Mouse (Mus musculus): ENCODE data around the gene Zfp616. TPM values are rescaled to one million over a fixed set of nuclear protein-coding genes. Genes with fewer than 3 reads are reported as not detected.

The Zfp616 gene
- polyA plus RNA-seq (2015; fragmentation: Nextera tagmentation; extraction: Ambion mirVana), result not detected in 2 replicates

DNA sequence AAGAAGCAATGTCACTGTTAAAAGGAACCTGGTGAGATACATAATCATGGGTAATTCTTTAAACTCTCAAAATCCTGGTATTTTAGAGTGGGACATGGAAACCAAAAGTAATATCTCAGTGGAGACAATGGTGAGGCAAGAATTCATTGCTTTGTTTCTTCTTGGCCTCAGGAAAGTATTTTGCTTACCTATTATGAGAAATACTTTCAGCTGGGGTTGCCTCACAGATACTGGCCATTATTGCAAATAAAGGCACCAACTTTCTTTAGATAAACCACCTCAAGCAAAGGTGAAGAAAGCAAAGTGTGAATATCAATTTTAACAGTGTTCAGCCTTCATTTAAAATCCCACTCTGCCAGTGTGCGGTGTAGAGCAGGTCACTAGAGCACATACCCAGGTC, at the start of gene Zfp616:
Gene Zfp616 (plus strand): TSS at position 301 of the 400 bp plus-strand sequence.
- DNase-seq (ENCODE audit: low spot score), result no peak

DNA sequence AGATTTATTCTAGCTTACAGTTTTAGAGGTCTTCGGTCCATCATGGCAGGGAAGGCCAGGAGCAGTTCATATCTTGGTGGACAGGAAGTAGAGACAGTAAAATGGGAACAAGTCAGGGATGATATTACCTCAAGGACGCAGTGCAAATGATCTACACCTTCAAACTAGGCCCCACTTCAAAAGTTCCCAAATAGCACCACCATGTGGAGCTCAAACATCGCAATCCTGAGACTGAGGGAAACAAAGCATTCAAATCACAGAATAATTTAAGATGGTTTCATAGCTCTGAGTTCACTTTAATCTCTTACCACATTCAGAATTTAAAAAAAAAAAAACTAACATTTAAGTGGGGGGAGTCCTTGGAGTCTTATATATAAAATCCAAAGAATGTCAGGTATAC, 18.4 kb upstream of the Zfp616 start:
- no peak for DNase-seq (ENCODE audit: low spot score)

DNA sequence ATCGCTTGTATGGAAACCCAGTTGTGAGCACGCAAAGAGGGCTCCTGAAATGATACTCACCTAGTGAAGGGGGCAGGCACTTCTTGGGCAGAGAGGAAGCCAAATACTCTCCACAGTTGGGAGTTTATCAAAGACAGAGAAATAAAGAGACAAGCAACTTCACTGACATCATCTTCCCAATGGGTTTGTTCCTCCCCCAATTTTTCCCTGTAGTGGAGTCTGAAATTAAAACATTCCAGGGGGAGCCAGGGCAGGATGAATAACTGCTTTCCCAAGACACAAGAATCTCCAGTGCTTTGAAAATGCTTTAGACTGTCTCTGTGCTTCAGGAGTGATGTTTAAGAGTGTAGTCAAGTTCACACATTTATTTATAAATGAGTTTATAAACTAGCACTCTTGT, 13.3 kb upstream of the Zfp616 start, which contains the start of the genes Olfr139 and Olfr399:
Gene Olfr139 (minus strand): TSS at position 101 of the 400 bp plus-strand sequence.
Gene Olfr399 (minus strand): TSS at position 165 of the 400 bp plus-strand sequence.
- DNase-seq (ENCODE audit: low spot score), result no peak

DNA sequence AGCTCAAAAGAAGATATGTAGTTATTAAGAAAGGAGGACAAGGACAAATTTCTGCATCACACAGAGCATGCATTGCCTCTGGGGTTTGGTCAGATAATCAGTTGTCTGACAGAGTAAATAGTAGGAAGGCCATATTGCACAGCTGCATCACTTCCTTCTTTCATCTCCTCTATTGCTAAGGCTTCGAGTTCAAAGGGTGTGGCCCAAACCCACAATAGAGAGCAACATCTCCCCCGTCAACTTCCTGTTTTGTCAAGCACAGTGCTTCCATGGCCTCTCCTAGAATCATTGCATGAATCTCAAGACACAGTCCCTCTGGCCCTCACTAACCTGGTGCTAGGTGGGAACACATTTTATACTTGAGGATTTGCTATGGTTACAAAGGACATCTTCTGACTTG, 31.0 kb downstream of the Zfp616 start:
- no peak for DNase-seq (ENCODE audit: low spot score)

DNA sequence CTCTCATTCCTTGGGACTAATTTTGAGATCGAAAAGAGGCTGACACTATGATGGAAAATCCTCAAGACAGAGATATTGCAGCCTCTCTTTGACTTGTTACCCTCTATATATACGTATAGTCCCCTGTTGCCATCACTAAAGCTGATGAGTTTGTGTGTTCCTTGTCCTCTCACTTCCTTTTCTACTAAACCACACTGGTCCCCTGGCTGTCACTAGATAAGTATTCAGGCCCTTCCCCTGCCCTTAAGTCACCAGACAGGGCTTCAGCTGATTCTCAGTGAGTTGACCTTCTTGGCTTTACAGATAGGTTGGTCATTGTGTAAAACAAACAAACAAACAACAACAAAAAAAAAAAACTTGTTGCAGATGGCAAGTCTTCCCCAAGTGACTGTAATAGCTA, 31.8 kb downstream of the Zfp616 start:
- no peak for DNase-seq (ENCODE audit: low spot score)

DNA sequence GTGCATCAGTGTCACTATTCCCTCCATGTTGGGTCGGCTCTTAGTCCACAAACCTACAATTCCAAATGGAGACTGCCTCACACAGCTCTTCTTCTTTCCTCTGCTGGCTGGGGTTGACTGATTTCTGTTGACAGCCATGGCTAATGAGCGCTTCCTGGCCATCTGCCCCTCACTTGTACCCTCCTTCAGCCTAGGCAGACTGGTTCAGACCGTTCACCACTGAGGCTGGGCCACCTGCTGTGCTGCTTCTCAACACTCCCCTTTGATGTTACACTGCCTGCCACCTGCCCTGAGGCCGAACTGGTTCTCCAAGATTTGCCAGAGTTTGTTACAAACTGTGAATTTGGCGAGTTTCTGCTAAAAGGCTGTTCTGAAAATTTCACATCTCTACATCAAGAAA, 35.3 kb downstream of the Zfp616 start:
- DNase-seq (ENCODE audit: low spot score), result no peak

DNA sequence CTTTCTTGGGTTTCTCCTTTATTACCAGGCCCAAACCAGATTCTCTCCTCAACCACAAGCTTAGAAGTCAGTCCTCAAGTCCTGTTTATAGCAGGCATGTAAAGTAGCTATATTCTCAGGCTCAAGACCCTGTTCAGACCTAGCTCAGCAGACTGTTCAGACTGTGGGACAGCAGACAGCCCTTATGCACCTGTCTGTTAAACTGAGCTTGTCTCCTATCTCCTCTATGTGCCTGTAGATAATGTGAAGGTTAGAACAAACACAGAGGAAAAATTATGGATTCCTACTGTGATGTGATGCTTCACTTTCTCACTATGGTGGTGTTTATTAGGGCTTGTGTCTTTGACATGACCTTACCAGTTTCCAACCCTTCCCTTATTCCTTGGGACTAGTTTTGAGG, 43.7 kb downstream of the Zfp616 start, which contains the start of gene Olfr401:
Gene Olfr401 (plus strand): TSS at position 301 of the 400 bp plus-strand sequence.
- DNase-seq (ENCODE audit: low spot score), result no peak

Other genes starting within 250 kb of the Zfp616 start
- gene Olfr393, start 218.5 kb upstream of the Zfp616 start, polyA plus RNA-seq (2015; fragmentation: Nextera tagmentation; extraction: Ambion mirVana), result not detected in 2 replicates
- gene Olfr394, start 179.2 kb upstream of the Zfp616 start, polyA plus RNA-seq (2015; fragmentation: Nextera tagmentation; extraction: Ambion mirVana), result not detected in 2 replicates
- not detected in 2 replicates for gene Olfr395, start 160.7 kb upstream of the Zfp616 start, polyA plus RNA-seq (2015; fragmentation: Nextera tagmentation; extraction: Ambion mirVana)
- not detected in 2 replicates for gene Olfr23, start 133.3 kb upstream of the Zfp616 start, polyA plus RNA-seq (2015; fragmentation: Nextera tagmentation; extraction: Ambion mirVana)
- not detected in 2 replicates for gene Olfr397, start 109.1 kb upstream of the Zfp616 start, polyA plus RNA-seq (2015; fragmentation: Nextera tagmentation; extraction: Ambion mirVana)
- gene Olfr398, start 79.5 kb upstream of the Zfp616 start, polyA plus RNA-seq (2015; fragmentation: Nextera tagmentation; extraction: Ambion mirVana), result not detected in 2 replicates
- not detected in 2 replicates for gene Olfr139, start 13.4 kb upstream of the Zfp616 start, polyA plus RNA-seq (2015; fragmentation: Nextera tagmentation; extraction: Ambion mirVana)
- gene Olfr399, start 13.3 kb upstream of the Zfp616 start, polyA plus RNA-seq (2015; fragmentation: Nextera tagmentation; extraction: Ambion mirVana), result not detected in 2 replicates
- gene Olfr401, start 43.8 kb downstream of the Zfp616 start, polyA plus RNA-seq (2015; fragmentation: Nextera tagmentation; extraction: Ambion mirVana), result not detected in 2 replicates
- gene Olfr402, start 83.6 kb downstream of the Zfp616 start, polyA plus RNA-seq (2015; fragmentation: Nextera tagmentation; extraction: Ambion mirVana), result not detected in 2 replicates
- gene Olfr403, start 116.3 kb downstream of the Zfp616 start, polyA plus RNA-seq (2015; fragmentation: Nextera tagmentation; extraction: Ambion mirVana), result not detected in 2 replicates
- 0.06 TPM in 1 of 2 replicates, not detected in the other for gene Olfr43, start 141.4 kb downstream of the Zfp616 start, polyA plus RNA-seq (2015; fragmentation: Nextera tagmentation; extraction: Ambion mirVana)
- gene Olfr406, start 189.9 kb downstream of the Zfp616 start, polyA plus RNA-seq (2015; fragmentation: Nextera tagmentation; extraction: Ambion mirVana), result not detected in 2 replicates
- gene Olfr59, start 213.8 kb downstream of the Zfp616 start, polyA plus RNA-seq (2015; fragmentation: Nextera tagmentation; extraction: Ambion mirVana), result not detected in 2 replicates

All from thymus, postnatal 0 days (tissue).